Mouse (Mus musculus): ENCODE data around the gene Fitm2. TPM values are rescaled to one million over a fixed set of nuclear protein-coding genes. Genes with fewer than 3 reads are reported as not detected.

Fitm2 gene
- total and polyA plus RNA-seq, 2 experiments from 2014 or later = 24.5 to 44.8 TPM

DNA sequence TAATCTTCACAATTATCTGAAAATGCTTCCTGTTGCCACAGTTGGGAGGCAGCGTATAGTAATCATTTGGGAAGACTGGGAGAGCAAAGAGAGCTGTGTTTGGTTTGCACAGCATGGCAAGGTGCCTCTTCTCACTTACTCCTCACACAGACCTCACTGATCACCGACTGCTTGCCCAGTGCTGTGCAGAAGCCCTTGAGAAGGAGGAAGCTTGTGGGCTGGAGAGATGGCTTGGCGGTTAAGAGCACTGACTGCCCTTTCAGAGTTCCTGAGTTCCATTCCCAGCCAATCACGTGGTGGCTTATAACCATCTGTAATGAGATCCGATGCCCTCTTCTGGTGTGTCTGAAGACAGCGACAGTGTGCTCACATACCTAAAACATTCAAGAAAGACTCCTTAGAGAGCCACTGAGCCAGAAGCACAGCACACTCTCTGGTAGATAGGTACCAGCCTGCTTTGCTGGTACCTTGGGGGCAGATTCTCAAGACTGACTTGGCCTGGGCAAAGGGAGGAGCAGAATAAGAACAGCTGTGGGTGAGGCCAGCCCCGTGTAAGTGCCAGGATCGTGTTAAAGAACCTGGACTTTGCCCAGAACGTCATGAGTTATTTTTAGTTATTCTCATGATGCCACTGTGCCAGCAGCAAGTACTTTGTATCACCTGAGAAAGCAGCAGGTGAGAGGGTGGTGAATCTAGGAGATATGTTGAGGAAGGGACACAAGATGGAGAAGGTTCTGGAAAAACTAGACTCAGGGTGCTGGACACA, 49.4 kb downstream of the Fitm2 start:
- no peak overlapping the region for H3K4me2 ChIP-seq (ENCODE audit: low read depth, low read length)
- 0 out of 2 replicates have a peak, but pooled peaks cover 8% of the 10 kb centered on the region for H3K36me3 ChIP-seq (replicated peaks; ENCODE audit: control insufficient read depth, insufficient read depth, low read length)
- ATAC-seq (ENCODE audit: insufficient read depth, low read depth) (no peak), DNase-seq (ENCODE audit: low spot score) (no peak)
- no peak overlapping the region for H3K27ac ChIP-seq (ENCODE audit: low read depth)
- H3K9ac ChIP-seq (replicated peaks; ENCODE audit: low read depth, low read length) = no peak overlapping the region
- H3K9me3 ChIP-seq (replicated peaks; ENCODE audit: control insufficient read depth, low read length) = no peaks in the 10 kb centered on the region
- H3K4me1 ChIP-seq (ENCODE audit: control insufficient read depth, insufficient read depth) = peaks cover 16% of the 10 kb centered on the region
- H3K27me3 ChIP-seq (ENCODE audit: control insufficient read depth, insufficient read depth, low read length) = no peaks in the 10 kb centered on the region
- TF ChIP-seq CTCF (IDR thresholded peaks at IDR 0.05; ENCODE audit: low read depth) = no peak
- TF ChIP-seq EP300 (IDR thresholded peaks at IDR 0.05; ENCODE audit: low read depth) = no peak
- no peak overlapping the region for H3K4me3 ChIP-seq (ENCODE audit: low read depth, low read length)
- WGBS = 55% methylated on average over 9 of the region's 9 CpGs

DNA sequence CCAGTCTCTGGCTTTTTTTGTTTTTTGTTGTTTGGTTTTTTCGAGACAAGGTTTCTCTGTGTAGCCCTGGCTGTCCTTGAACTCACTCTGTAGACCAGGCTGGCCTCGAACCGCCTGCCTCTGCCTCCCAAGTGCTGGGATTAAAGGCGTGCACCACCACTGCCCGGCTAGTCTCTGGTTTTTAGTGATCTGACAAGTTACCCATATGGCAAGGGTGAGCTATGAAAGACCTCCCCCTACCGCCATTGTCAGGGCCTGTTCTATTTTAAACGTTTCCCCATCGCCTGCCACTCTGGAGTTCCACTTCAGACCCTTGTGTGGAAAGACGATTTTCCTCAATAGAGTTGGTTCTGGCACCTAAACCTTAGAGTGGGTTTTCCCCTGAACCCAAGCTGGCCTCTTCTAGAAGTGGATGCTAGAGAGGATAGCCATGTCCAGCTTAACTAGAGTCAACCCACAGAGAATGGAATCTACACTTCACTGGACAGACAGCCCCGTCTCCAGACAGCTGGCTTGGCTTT, 52.0 kb downstream of the Fitm2 start:
- H3K4me3 ChIP-seq (ENCODE audit: low read depth, low read length) = peak overlapping the region; percentile 95
- no peak for DNase-seq (ENCODE audit: low spot score)
- peaks cover 24% of the 10 kb centered on the region for H3K4me1 ChIP-seq (ENCODE audit: control insufficient read depth, insufficient read depth)
- H3K4me2 ChIP-seq (ENCODE audit: low read depth, low read length) = peak overlapping the region; percentile 76
- ATAC-seq (ENCODE audit: insufficient read depth, low read depth) = no peak
- 10% methylated on average over 10 of the region's 10 CpGs for WGBS
- TF ChIP-seq EP300 (IDR thresholded peaks at IDR 0.05; ENCODE audit: low read depth) (no peak), CTCF (IDR thresholded peaks at IDR 0.05; ENCODE audit: low read depth) (0 out of 2 replicates have a peak, but pooled peaks have one; percentile 10)
- H3K27me3 ChIP-seq (ENCODE audit: control insufficient read depth, insufficient read depth, low read length) = no peaks in the 10 kb centered on the region
- H3K27ac ChIP-seq (ENCODE audit: low read depth) = peak overlapping the region; percentile 91
- H3K36me3 ChIP-seq (replicated peaks; ENCODE audit: control insufficient read depth, insufficient read depth, low read length) = 0 out of 2 replicates have a peak, but pooled peaks cover 8% of the 10 kb centered on the region
- H3K9ac ChIP-seq (replicated peaks; ENCODE audit: low read depth, low read length) = peak overlapping the region; percentile 77
- no peaks in the 10 kb centered on the region for H3K9me3 ChIP-seq (replicated peaks; ENCODE audit: control insufficient read depth, low read length)

DNA sequence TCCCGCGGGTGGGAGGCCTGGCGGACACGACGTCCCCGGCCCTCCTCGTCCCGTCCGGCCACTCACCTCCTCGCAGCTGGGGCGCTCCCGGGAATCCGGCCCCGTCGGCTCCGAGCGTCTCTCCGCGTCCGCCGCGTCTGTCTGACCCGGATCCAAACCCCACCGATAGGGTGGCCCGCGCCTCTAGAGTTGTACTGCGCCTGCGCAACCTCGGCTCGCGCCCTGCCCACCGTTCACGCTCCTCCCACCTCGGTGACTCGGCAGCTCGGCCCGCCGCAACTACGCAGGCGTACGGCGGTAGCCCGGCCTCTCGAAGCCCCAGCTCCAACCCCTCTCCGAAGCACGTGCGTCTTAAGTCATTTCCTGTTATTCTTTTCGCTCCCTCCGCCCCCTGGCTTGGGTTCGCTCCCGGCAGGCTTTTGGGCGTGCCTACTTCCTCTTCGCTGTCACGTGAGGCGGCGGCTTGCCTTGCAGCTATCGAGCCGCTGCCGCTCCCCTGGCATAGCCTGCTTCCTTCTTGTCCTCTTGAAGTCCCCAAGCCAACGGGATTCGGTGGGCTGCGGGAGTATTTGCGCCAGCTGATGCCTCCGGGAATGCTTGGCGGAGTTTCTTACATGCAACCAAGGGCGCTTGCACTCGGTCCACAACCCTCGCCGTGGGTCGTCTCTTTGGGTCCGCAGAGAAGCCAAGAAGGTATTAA, 52.9 kb downstream of the Fitm2 start:
- H3K4me1 ChIP-seq (ENCODE audit: control insufficient read depth, insufficient read depth) = peaks cover 24% of the 10 kb centered on the region
- DNase-seq (ENCODE audit: low spot score) = peak; percentile 100
- H3K27me3 ChIP-seq (ENCODE audit: control insufficient read depth, insufficient read depth, low read length) = no peaks in the 10 kb centered on the region
- TF ChIP-seq CTCF (IDR thresholded peaks at IDR 0.05; ENCODE audit: low read depth) (no peak; the same call in none of the 2 replicates), EP300 (IDR thresholded peaks at IDR 0.05; ENCODE audit: low read depth) (peak; percentile 64; the same call in 1 of the 2 replicates)
- H3K36me3 ChIP-seq (replicated peaks; ENCODE audit: control insufficient read depth, insufficient read depth, low read length) = peaks cover 12% of the 10 kb centered on the region; the same call in 1 of the 2 replicates
- H3K27ac ChIP-seq (ENCODE audit: low read depth) = peak overlapping the region; percentile 91
- H3K9me3 ChIP-seq (replicated peaks; ENCODE audit: control insufficient read depth, low read length) = no peaks in the 10 kb centered on the region
- peak; percentile 98 for ATAC-seq (ENCODE audit: insufficient read depth, low read depth)
- peak overlapping the region; percentile 90 for H3K4me2 ChIP-seq (ENCODE audit: low read depth, low read length)
- under 1% methylated on average over 67 of the region's 71 CpGs for WGBS
- peak overlapping the region; percentile 95 for H3K4me3 ChIP-seq (ENCODE audit: low read depth, low read length)
- peak overlapping the region; percentile 80 for H3K9ac ChIP-seq (replicated peaks; ENCODE audit: low read depth, low read length)

DNA sequence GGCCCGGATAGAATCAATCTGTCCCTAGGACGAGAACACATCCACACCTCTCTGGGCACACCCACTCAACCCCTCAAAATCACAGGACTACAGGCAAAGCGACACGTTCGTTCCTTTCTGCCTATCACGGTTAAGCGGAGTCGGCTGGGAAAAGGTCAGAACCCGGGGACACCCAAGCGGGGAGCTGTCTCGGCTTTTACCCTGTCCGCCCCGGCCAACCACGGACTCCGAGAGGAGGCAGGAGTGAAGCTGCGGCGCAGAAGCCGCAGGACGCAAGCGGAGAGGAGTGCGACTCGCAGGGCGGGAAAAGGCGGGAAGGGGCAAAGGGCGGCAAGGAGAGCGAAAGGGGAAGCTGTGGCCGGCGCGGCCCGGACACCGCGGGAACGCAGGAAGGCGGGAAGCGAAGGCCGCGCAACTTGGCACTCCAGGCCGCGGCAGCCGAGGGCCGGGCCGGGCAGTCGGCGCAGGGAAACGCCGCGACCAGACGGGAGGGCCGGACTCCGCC, 53.5 kb downstream of the Fitm2 start:
- ATAC-seq (ENCODE audit: insufficient read depth, low read depth) (peak; percentile 28), DNase-seq (ENCODE audit: low spot score) (peak; percentile 43)
- H3K27ac ChIP-seq (ENCODE audit: low read depth) = peak overlapping the region; percentile 87
- no peaks in the 10 kb centered on the region for H3K27me3 ChIP-seq (ENCODE audit: control insufficient read depth, insufficient read depth, low read length)
- TF ChIP-seq EP300 (IDR thresholded peaks at IDR 0.05; ENCODE audit: low read depth) (no peak), CTCF (IDR thresholded peaks at IDR 0.05; ENCODE audit: low read depth) (no peak)
- no peaks in the 10 kb centered on the region for H3K9me3 ChIP-seq (replicated peaks; ENCODE audit: control insufficient read depth, low read length)
- peak overlapping the region; percentile 80 for H3K9ac ChIP-seq (replicated peaks; ENCODE audit: low read depth, low read length)
- H3K4me1 ChIP-seq (ENCODE audit: control insufficient read depth, insufficient read depth) = peaks cover 24% of the 10 kb centered on the region
- H3K4me2 ChIP-seq (ENCODE audit: low read depth, low read length) = peak overlapping the region; percentile 90
- WGBS = 1% methylated on average over 26 of the region's 50 CpGs
- H3K36me3 ChIP-seq (replicated peaks; ENCODE audit: control insufficient read depth, insufficient read depth, low read length) = peaks cover 16% of the 10 kb centered on the region
- H3K4me3 ChIP-seq (ENCODE audit: low read depth, low read length) = peak overlapping the region; percentile 95

DNA sequence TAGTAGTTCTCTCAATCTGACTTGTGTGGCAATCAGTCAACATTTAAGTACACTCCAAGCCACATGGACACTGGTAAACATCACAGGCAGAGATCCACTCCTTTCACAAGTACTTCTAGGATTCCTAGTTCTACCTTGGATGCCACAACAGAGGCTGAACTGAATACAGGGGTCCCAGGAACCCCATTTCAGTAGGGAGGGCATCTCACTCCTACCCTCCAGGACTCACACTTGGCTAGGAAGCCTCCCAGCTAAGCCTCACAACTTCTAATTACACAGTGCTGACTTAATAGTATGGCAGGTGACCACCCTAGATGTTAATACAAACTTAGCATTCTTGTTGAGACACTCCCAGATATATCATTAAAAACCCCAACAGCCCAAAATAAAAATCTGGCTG, 54.6 kb downstream of the Fitm2 start:
- no peaks in the 10 kb centered on the region for H3K27me3 ChIP-seq (ENCODE audit: control insufficient read depth, insufficient read depth, low read length)
- TF ChIP-seq EP300 (IDR thresholded peaks at IDR 0.05; ENCODE audit: low read depth) (no peak), CTCF (IDR thresholded peaks at IDR 0.05; ENCODE audit: low read depth) (no peak)
- no peak for ATAC-seq (ENCODE audit: insufficient read depth, low read depth)

More for the DNA sequence above, 54.6 kb downstream of the Fitm2 start:
- Histone ChIP-seq H3K27ac (ENCODE audit: low read depth) (no peak overlapping the region), H3K9me3 (replicated peaks; ENCODE audit: control insufficient read depth, low read length) (no peaks in the 10 kb centered on the region), H3K4me2 (ENCODE audit: low read depth, low read length) (peak overlapping the region; percentile 90), H3K4me3 (ENCODE audit: low read depth, low read length) (peak overlapping the region; percentile 95), H3K36me3 (replicated peaks; ENCODE audit: control insufficient read depth, insufficient read depth, low read length) (peaks cover 20% of the 10 kb centered on the region), H3K9ac (replicated peaks; ENCODE audit: low read depth, low read length) (peak overlapping the region; percentile 80), H3K4me1 (ENCODE audit: control insufficient read depth, insufficient read depth) (peaks cover 18% of the 10 kb centered on the region)
- no peak for DNase-seq (ENCODE audit: low spot score)
